Mouse (Mus musculus): ENCODE data around the gene Tspyl2. TPM values are rescaled to one million over a fixed set of nuclear protein-coding genes. Genes with fewer than 3 reads are reported as not detected.
A peak's percentile ranks its signal among the peaks of the same experiment; 100 is the strongest.
"Not testable (repeated sequence)": the region's sequence is repeated elsewhere in the genome, so short reads cannot be mapped to it uniquely, and the experiment has no call there.

The Tspyl2 gene
- polyA plus RNA-seq, 1 experiment from 2014 or later, result 3.4 TPM

GRCm38 (mm10) chrX:152307371-152307770 lies 34.9 kb downstream of the Tspyl2 start:
- Histone ChIP-seq H3K4me2 (ENCODE audit: low read depth, low read length) (no peak overlapping the region), H3K4me1 (ENCODE audit: insufficient read depth) (0 out of 2 replicates have a peak, but pooled peaks cover 2% of the 10 kb centered on the region), H3K36me3 (replicated peaks; ENCODE audit: insufficient read depth, low read length) (no peaks in the 10 kb centered on the region), H3K9ac (replicated peaks) (no peak overlapping the region), H3K4me3 (ENCODE audit: low read depth, low read length) (no peak overlapping the region), H3K27me3 (ENCODE audit: insufficient read depth, low read length) (no peaks in the 10 kb centered on the region), H3K9me3 (ENCODE audit: low read length) (no peaks in the 10 kb centered on the region), H3K27ac (ENCODE audit: low read depth) (peak overlapping the region; percentile 62)
- DNase-seq, result peak; percentile 29
- peak; percentile 99 for ATAC-seq
- TF ChIP-seq CTCF (IDR thresholded peaks at IDR 0.05; ENCODE audit: low read depth), result no peak
- TF ChIP-seq EP300 (IDR thresholded peaks at IDR 0.05; ENCODE audit: low read depth), result peak; percentile 96

GRCm38 (mm10) chrX:152306224-152306623 lies 36.0 kb downstream of the Tspyl2 start:
- Histone ChIP-seq H3K27ac (ENCODE audit: low read depth) (peak overlapping the region; percentile 62), H3K27me3 (ENCODE audit: insufficient read depth, low read length) (no peaks in the 10 kb centered on the region), H3K9me3 (ENCODE audit: low read length) (no peaks in the 10 kb centered on the region), H3K4me1 (ENCODE audit: insufficient read depth) (0 out of 2 replicates have a peak, but pooled peaks cover 2% of the 10 kb centered on the region), H3K4me3 (ENCODE audit: low read depth, low read length) (no peak overlapping the region), H3K9ac (replicated peaks) (no peak overlapping the region), H3K36me3 (replicated peaks; ENCODE audit: insufficient read depth, low read length) (no peaks in the 10 kb centered on the region), H3K4me2 (ENCODE audit: low read depth, low read length) (no peak overlapping the region)
- TF ChIP-seq EP300 (IDR thresholded peaks at IDR 0.05; ENCODE audit: low read depth) (no peak), CTCF (IDR thresholded peaks at IDR 0.05; ENCODE audit: low read depth) (no peak)
- WGBS (ENCODE audit: insufficient replicate concordance), result 82% methylated on average over 2 of the region's 2 CpGs
- DNase-seq, result no peak
- ATAC-seq, result no peak

GRCm38 (mm10) chrX:152287026-152287425 lies 55.2 kb downstream of the Tspyl2 start:
- H3K4me3 ChIP-seq (ENCODE audit: low read depth, low read length); H3K9me3 ChIP-seq (ENCODE audit: low read length); DNase-seq; H3K9ac ChIP-seq (replicated peaks); H3K4me1 ChIP-seq (ENCODE audit: insufficient read depth); H3K27me3 ChIP-seq (ENCODE audit: insufficient read depth, low read length); H3K27ac ChIP-seq (ENCODE audit: low read depth); H3K36me3 ChIP-seq (replicated peaks; ENCODE audit: insufficient read depth, low read length); ATAC-seq; H3K4me2 ChIP-seq (ENCODE audit: low read depth, low read length): not testable (repeated sequence)
- WGBS (ENCODE audit: insufficient replicate concordance), result 56% methylated on average over 1 of the region's 1 CpGs

Other genes with a start within 250 kb of the Tspyl2 start
- gene Iqsec2, start 198.2 kb downstream of the Tspyl2 start, polyA plus RNA-seq (2015; fragmentation: Nextera tagmentation; extraction: Ambion mirVana), result 3.0 and 3.7 TPM in 2 replicates
- 7.2 and 9.8 TPM in 2 replicates for gene Kdm5c, start 109.4 kb downstream of the Tspyl2 start, polyA plus RNA-seq (2015; fragmentation: Nextera tagmentation; extraction: Ambion mirVana)
- 2.4 TPM in 2 replicates for gene Kantr, start 14.9 kb downstream of the Tspyl2 start, polyA plus RNA-seq (2015; fragmentation: Nextera tagmentation; extraction: Ambion mirVana)
- 0.15 TPM in 1 of 2 replicates, not detected in the other for gene Gpr173, start 26.3 kb upstream of the Tspyl2 start, polyA plus RNA-seq (2015; fragmentation: Nextera tagmentation; extraction: Ambion mirVana)
- gene Cldn34a, start 220.9 kb upstream of the Tspyl2 start, polyA plus RNA-seq (2015; fragmentation: Nextera tagmentation; extraction: Ambion mirVana), result not detected in 2 replicates

Data from liver, postnatal 0 days (tissue).